In genomic region chr9:96730311-96730625, GRCm38 (mm10) we compare ENCODE assay signal across 12 mouse cellular contexts. TPM values are rescaled to one million over a fixed set of nuclear protein-coding genes. Genes with fewer than 3 reads are reported as not detected.
DNase-seq lines count a peak whose midpoint lies in the region; ATAC-seq and TF ChIP-seq lines count a peak whose summit lies in the region.
"Had no signal": no experiment of that assay in that cellular context is flagged by ENCODE, and none has a peak within 500 bp of the region (broad histone marks: within the 10 kb centered on the region; RNA-seq: fewer than 3 reads in every experiment).

No protein-coding gene starts in this region.

- no peak for DNase-seq in forebrain, embryonic 11.5 days (ENCODE audit: low spot score)
- DNase-seq in lung, embryonic 14.5 days = no peak
- no peak for DNase-seq in lung, adult 2 months
- DNase-seq in forebrain, postnatal 0 days = peak; percentile 63
- DNase-seq in midbrain, postnatal 0 days (ENCODE audit: low spot score) = no peak
- no peak for DNase-seq in thymus, postnatal 0 days (ENCODE audit: low spot score)
- DNase-seq: kidney, postnatal 36 days; liver, embryonic 13.5 days had no signal

- H3K27me3 ChIP-seq in forebrain, embryonic 12.5 days = no peaks in the 10 kb centered on the region; the same call in 1 of the 2 replicates
- H3K27me3 ChIP-seq in forebrain, embryonic 11.5 days (ENCODE audit: control insufficient read depth, insufficient read depth, low read length) = no peaks in the 10 kb centered on the region
- H3K27me3 ChIP-seq in lung, embryonic 14.5 days (ENCODE audit: insufficient read depth, low read length) = no peaks in the 10 kb centered on the region
- H3K27me3 ChIP-seq in forebrain, postnatal 0 days (ENCODE audit: insufficient read depth, low read length) = no peaks in the 10 kb centered on the region
- no peaks in the 10 kb centered on the region for H3K27me3 ChIP-seq in midbrain, postnatal 0 days (ENCODE audit: insufficient read depth, low read length)
- peaks cover 7% of the 10 kb centered on the region for H3K27me3 ChIP-seq in liver, embryonic 12.5 days (replicated peaks)

- H3K4me1 ChIP-seq in forebrain, embryonic 12.5 days = peaks cover 58% of the 10 kb centered on the region
- H3K4me1 ChIP-seq in forebrain, embryonic 11.5 days (replicated peaks; ENCODE audit: control insufficient read depth, insufficient read depth, low read length) = peaks cover 21% of the 10 kb centered on the region
- H3K4me1 ChIP-seq in lung, embryonic 14.5 days (ENCODE audit: insufficient read depth) = peaks cover 31% of the 10 kb centered on the region
- H3K4me1 ChIP-seq in lung, adult 2 months (ENCODE audit: control insufficient read depth, insufficient read depth, low read length) = peaks cover 17% of the 10 kb centered on the region
- peaks cover 18% of the 10 kb centered on the region; the same call in 1 of the 2 replicates for H3K4me1 ChIP-seq in forebrain, postnatal 0 days (ENCODE audit: insufficient read depth)
- H3K4me1 ChIP-seq in midbrain, postnatal 0 days (ENCODE audit: insufficient read depth, low read length) = peaks cover 32% of the 10 kb centered on the region
- H3K4me1 ChIP-seq in liver, embryonic 12.5 days = peaks cover 3% of the 10 kb centered on the region; the same call in 1 of the 2 replicates

- TF ChIP-seq CTCF in lung, embryonic 14.5 days (IDR thresholded peaks at IDR 0.05; ENCODE audit: low read depth) = no peak
- no peak for TF ChIP-seq CTCF in lung, adult 2 months (IDR thresholded peaks at IDR 0.05; ENCODE audit: insufficient read depth, low read length)
- no peak for TF ChIP-seq CTCF in forebrain, postnatal 0 days (IDR thresholded peaks at IDR 0.05; ENCODE audit: low read depth)
- TF ChIP-seq CTCF in midbrain, postnatal 0 days (IDR thresholded peaks at IDR 0.05) = no peak

- H3K4me2 ChIP-seq in forebrain, embryonic 12.5 days = peak overlapping the region; percentile 19; the same call in 1 of the 2 replicates
- H3K4me2 ChIP-seq in forebrain, embryonic 11.5 days (ENCODE audit: low read depth, low read length, severe bottlenecking) = no peak overlapping the region
- no peak overlapping the region for H3K4me2 ChIP-seq in lung, embryonic 14.5 days
- H3K4me2 ChIP-seq in forebrain, postnatal 0 days (ENCODE audit: low read depth) = peak overlapping the region; percentile 60
- H3K4me2 ChIP-seq in midbrain, postnatal 0 days (ENCODE audit: low read depth, low read length, poor library complexity, severe bottlenecking) = peak overlapping the region; percentile 52
- H3K4me2 ChIP-seq in liver, embryonic 12.5 days = no peak overlapping the region
- H3K4me2 ChIP-seq: liver, embryonic 13.5 days had no signal

- no peak for TF ChIP-seq POLR2A in lung, adult 2 months (IDR thresholded peaks at IDR 0.05; ENCODE audit: borderline replicate concordance, extremely low read depth, low read depth, low read length)

- no peak overlapping the region for H3K4me3 ChIP-seq in forebrain, embryonic 12.5 days (replicated peaks)
- no peak overlapping the region for H3K4me3 ChIP-seq in forebrain, embryonic 11.5 days (ENCODE audit: low read depth, low read length)
- no peak overlapping the region for H3K4me3 ChIP-seq in lung, embryonic 14.5 days (ENCODE audit: low read depth, low read length)
- no peak overlapping the region for H3K4me3 ChIP-seq in lung, adult 2 months (replicated peaks; ENCODE audit: extremely low read depth, low read depth, low read length)
- peak overlapping the region; percentile 36 for H3K4me3 ChIP-seq in forebrain, postnatal 0 days (ENCODE audit: low read depth, low read length)
- H3K4me3 ChIP-seq in midbrain, postnatal 0 days (ENCODE audit: low read depth, low read length) = peak overlapping the region; percentile 37
- no peak overlapping the region for H3K4me3 ChIP-seq in liver, embryonic 12.5 days
- H3K4me3 ChIP-seq: erythroblast, embryonic 14.5 days; liver, embryonic 13.5 days; megakaryocyte, embryonic 14.5 days had no signal

- no peaks in the 10 kb centered on the region for H3K9me3 ChIP-seq in forebrain, embryonic 12.5 days
- H3K9me3 ChIP-seq in forebrain, embryonic 11.5 days (ENCODE audit: control insufficient read depth, low read length) = no peaks in the 10 kb centered on the region
- H3K9me3 ChIP-seq in lung, embryonic 14.5 days (ENCODE audit: low read depth, low read length) = no peaks in the 10 kb centered on the region
- no peaks in the 10 kb centered on the region for H3K9me3 ChIP-seq in forebrain, postnatal 0 days (ENCODE audit: low read length)
- no peaks in the 10 kb centered on the region for H3K9me3 ChIP-seq in midbrain, postnatal 0 days (ENCODE audit: low read length)
- H3K9me3 ChIP-seq in liver, embryonic 12.5 days (replicated peaks) = no peaks in the 10 kb centered on the region
- H3K9me3 ChIP-seq: liver, embryonic 13.5 days; megakaryocyte, embryonic 14.5 days had no signal

- no peak for ATAC-seq in forebrain, embryonic 12.5 days (ENCODE audit: low FRiP score)
- no peak for ATAC-seq in forebrain, embryonic 11.5 days (replicated peaks; ENCODE audit: low FRiP score)
- no peak for ATAC-seq in lung, embryonic 14.5 days (ENCODE audit: insufficient read depth)
- ATAC-seq in forebrain, postnatal 0 days = no peak
- no peak for ATAC-seq in midbrain, postnatal 0 days (ENCODE audit: low FRiP score)
- ATAC-seq in liver, embryonic 12.5 days = no peak

- H3K36me3 ChIP-seq in forebrain, embryonic 12.5 days (replicated peaks) = no peaks in the 10 kb centered on the region
- H3K36me3 ChIP-seq in forebrain, embryonic 11.5 days (ENCODE audit: control insufficient read depth, insufficient read depth, low read length) = no peaks in the 10 kb centered on the region
- no peaks in the 10 kb centered on the region for H3K36me3 ChIP-seq in lung, embryonic 14.5 days (ENCODE audit: insufficient read depth)
- H3K36me3 ChIP-seq in forebrain, postnatal 0 days (ENCODE audit: insufficient read depth) = no peaks in the 10 kb centered on the region
- no peaks in the 10 kb centered on the region for H3K36me3 ChIP-seq in midbrain, postnatal 0 days (ENCODE audit: insufficient read depth, low read length)
- no peaks in the 10 kb centered on the region for H3K36me3 ChIP-seq in liver, embryonic 12.5 days
- H3K36me3 ChIP-seq: liver, embryonic 13.5 days had no signal

- peak overlapping the region; percentile 21; the same call in 1 of the 2 replicates for H3K27ac ChIP-seq in forebrain, embryonic 12.5 days
- no peak overlapping the region for H3K27ac ChIP-seq in forebrain, embryonic 11.5 days (ENCODE audit: low read depth, low read length)
- peak overlapping the region; percentile 6; the same call in 1 of the 2 replicates for H3K27ac ChIP-seq in lung, embryonic 14.5 days (ENCODE audit: low read depth)
- H3K27ac ChIP-seq in forebrain, postnatal 0 days (ENCODE audit: low read depth, low read length) = peak overlapping the region; percentile 96
- H3K27ac ChIP-seq in midbrain, postnatal 0 days (ENCODE audit: low read depth, low read length) = peak overlapping the region; percentile 91
- no peak overlapping the region for H3K27ac ChIP-seq in liver, embryonic 12.5 days
- H3K27ac ChIP-seq: liver, embryonic 13.5 days had no signal

- 88% methylated on average over 2 of the region's 2 CpGs for WGBS in forebrain, embryonic 12.5 days
- WGBS in forebrain, embryonic 11.5 days = 89% methylated on average over 2 of the region's 2 CpGs
- 59% methylated on average over 2 of the region's 2 CpGs for WGBS in lung, embryonic 14.5 days
- 73% methylated on average over 2 of the region's 2 CpGs for WGBS in lung, adult 2 months
- WGBS in forebrain, postnatal 0 days = 32% methylated on average over 2 of the region's 2 CpGs
- WGBS in midbrain, postnatal 0 days = 63% methylated on average over 2 of the region's 2 CpGs
- WGBS in liver, embryonic 12.5 days (ENCODE audit: insufficient replicate concordance) = 76% methylated on average over 2 of the region's 2 CpGs

- H3K9ac ChIP-seq in forebrain, embryonic 12.5 days = no peak overlapping the region
- H3K9ac ChIP-seq in forebrain, embryonic 11.5 days (ENCODE audit: low read length) = no peak overlapping the region
- H3K9ac ChIP-seq in lung, embryonic 14.5 days = no peak overlapping the region
- peak overlapping the region; percentile 57 for H3K9ac ChIP-seq in forebrain, postnatal 0 days
- peak overlapping the region; percentile 46 for H3K9ac ChIP-seq in midbrain, postnatal 0 days (replicated peaks; ENCODE audit: low read length, poor library complexity, severe bottlenecking)
- no peak overlapping the region for H3K9ac ChIP-seq in liver, embryonic 12.5 days
- H3K9ac ChIP-seq: liver, embryonic 13.5 days had no signal

RNA-seq across cellular contexts. Expression of gene Zbtb38, which starts 22.4 kb away (rescaled TPM):
- 14.7 and 15.7 TPM in 2 replicates for polyA plus RNA-seq in forebrain, embryonic 12.5 days (2016; fragmentation: Nextera tagmentation; extraction: Ambion mirVana)
- polyA plus RNA-seq in forebrain, embryonic 11.5 days (2014; fragmentation: Nextera tagmentation; extraction: Ambion mirVana) = 10.5 and 11.1 TPM in 2 replicates
- 24.5 and 24.6 TPM in 2 replicates for polyA plus RNA-seq in lung, embryonic 14.5 days (2014; fragmentation: Nextera tagmentation; extraction: Ambion mirVana)
- 15.0 and 16.1 TPM in 2 replicates for polyA plus RNA-seq in lung, adult 2 months (2012; rRNA removed)
- 57.6 and 68.3 TPM in 2 replicates for total RNA-seq in forebrain, postnatal 0 days (2014; rRNA removed)
- 31.8 and 44.2 TPM in 2 replicates for polyA plus RNA-seq in forebrain, postnatal 0 days (2015; fragmentation: Nextera tagmentation; extraction: Ambion mirVana)
- total RNA-seq in midbrain, postnatal 0 days (2014; rRNA removed) = 50.7 and 77.7 TPM in 2 replicates
- 46.2 and 49.9 TPM in 2 replicates for polyA plus RNA-seq in midbrain, postnatal 0 days (2015; fragmentation: Nextera tagmentation; extraction: Ambion mirVana)
- polyA plus RNA-seq in liver, embryonic 12.5 days (2016; fragmentation: Nextera tagmentation; extraction: Ambion mirVana) = 6.8 and 7.0 TPM in 2 replicates
- 21.1 and 21.4 TPM in 2 replicates for polyA plus RNA-seq in thymus, postnatal 0 days (2015; fragmentation: Nextera tagmentation; extraction: Ambion mirVana)

Comparison
In these comparisons a context has a peak if more than half of its experiments do, and no peak if none do; other contexts are left out.
1. H3K27ac ChIP-seq: peak in forebrain, embryonic 12.5 days (single experiment), lung, embryonic 14.5 days (single experiment), forebrain, postnatal 0 days (single experiment) and midbrain, postnatal 0 days (single experiment); none in forebrain, embryonic 11.5 days (single experiment) and liver, embryonic 12.5 days (single experiment).
2. H3K4me2 ChIP-seq: peak in forebrain, embryonic 12.5 days (single experiment), forebrain, postnatal 0 days (single experiment) and midbrain, postnatal 0 days (single experiment); none in forebrain, embryonic 11.5 days (single experiment), lung, embryonic 14.5 days (single experiment) and liver, embryonic 12.5 days (single experiment).
3. H3K4me3 ChIP-seq: peak in forebrain, postnatal 0 days (single experiment) and midbrain, postnatal 0 days (single experiment); none in forebrain, embryonic 12.5 days (single experiment), forebrain, embryonic 11.5 days (single experiment), lung, embryonic 14.5 days (single experiment), lung, adult 2 months (single experiment) and liver, embryonic 12.5 days (single experiment).
4. H3K9ac ChIP-seq: peak in forebrain, postnatal 0 days (single experiment) and midbrain, postnatal 0 days (single experiment); none in forebrain, embryonic 12.5 days (single experiment), forebrain, embryonic 11.5 days (single experiment), lung, embryonic 14.5 days (single experiment) and liver, embryonic 12.5 days (single experiment).